Mouse (Mus musculus) c-Kit-positive CD71-negative TER-119-negative erythroid progenitor cells, embryonic 14.5 days (primary cell): Measurements from ENCODE around the gene Lonrf3.

ENCODE experiments used
- DNase-seq: peaks from one replicate; pipeline ENCODE4 v3.0.0-alpha.2; 2013; ENCODE audit warnings: low read depth

The Lonrf3 gene

DNA sequence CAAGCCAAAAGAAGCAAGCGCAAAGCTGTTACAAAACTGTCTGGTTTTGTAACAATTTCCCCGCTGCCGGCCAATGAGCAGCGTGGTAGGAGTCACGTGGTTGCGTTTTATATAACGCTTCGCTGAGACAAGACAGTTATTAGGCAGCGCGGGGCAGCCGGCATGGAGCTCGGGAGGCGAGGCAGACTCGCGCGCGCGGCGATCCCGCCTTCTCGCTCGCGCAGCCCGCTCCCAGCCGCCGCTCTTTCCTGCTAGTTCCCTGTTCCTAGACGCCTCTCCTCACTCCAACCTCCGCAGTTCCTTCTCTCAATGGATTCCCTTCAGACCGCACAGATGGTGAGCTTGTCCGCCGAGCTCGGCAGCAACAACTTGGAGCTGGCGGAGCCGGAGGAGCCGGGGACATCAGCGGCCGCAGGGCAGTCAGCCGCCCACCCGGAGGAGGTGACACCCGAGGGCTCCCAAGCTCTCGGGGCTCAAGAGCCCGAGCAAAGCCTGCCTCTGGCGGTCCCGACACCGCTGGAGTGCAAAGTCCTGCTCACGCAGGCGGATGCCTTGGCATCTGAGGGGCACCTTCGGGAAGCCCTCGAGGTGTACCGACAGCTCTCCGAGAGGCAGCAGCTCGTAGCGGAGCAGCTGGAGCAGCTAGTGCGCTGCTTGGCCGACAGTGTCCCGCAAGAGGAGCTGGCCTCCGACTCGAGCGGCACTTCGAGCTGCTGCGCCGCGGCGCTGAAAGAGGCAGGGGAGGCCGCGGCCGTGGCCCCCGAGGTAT, at the start of gene Lonrf3:
TSS of gene Lonrf3 (plus strand) at position 83 of the 769 bp plus-strand sequence.
- peak; percentile 28 for DNase-seq

DNA sequence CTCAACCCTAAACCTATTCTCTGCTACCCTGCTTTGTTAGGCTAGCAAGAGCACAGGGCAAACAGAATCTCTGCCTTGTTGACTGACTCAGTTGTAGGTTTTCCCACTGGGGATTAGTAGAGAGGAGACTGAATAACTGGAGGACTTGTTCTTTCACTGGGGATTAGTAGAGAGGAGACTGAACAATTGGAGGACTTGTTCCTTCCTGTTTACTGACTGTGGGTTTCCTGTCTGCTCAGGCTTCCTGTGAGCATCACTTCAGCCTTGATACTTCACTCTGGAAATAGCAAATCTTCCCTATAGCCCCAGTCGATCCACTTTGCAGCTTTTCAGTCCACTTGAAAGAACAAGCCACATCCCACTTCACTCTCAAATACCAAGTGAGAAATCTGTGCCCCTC, 49.4 kb upstream of the Lonrf3 start:
- no peak for DNase-seq

DNA sequence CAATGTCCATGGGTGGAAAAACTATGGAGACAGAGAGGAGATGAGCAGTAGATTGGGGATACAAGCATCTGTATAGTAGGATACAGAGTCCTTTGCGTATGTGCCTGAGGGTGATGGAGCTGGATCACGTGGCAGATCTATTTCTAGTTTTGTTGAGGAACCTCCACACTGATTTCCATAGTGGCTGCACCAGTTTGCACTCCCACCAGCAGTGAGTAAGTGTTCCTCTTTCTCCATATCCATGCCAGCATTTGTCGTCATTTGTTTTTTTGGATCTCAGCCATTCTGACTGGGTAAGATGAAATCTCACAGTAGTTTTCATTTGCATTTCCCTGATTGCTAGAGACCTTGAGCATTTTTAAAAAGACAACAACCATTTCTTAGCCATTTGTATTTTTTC, 16.7 kb upstream of the Lonrf3 start:
- DNase-seq: no peak

DNA sequence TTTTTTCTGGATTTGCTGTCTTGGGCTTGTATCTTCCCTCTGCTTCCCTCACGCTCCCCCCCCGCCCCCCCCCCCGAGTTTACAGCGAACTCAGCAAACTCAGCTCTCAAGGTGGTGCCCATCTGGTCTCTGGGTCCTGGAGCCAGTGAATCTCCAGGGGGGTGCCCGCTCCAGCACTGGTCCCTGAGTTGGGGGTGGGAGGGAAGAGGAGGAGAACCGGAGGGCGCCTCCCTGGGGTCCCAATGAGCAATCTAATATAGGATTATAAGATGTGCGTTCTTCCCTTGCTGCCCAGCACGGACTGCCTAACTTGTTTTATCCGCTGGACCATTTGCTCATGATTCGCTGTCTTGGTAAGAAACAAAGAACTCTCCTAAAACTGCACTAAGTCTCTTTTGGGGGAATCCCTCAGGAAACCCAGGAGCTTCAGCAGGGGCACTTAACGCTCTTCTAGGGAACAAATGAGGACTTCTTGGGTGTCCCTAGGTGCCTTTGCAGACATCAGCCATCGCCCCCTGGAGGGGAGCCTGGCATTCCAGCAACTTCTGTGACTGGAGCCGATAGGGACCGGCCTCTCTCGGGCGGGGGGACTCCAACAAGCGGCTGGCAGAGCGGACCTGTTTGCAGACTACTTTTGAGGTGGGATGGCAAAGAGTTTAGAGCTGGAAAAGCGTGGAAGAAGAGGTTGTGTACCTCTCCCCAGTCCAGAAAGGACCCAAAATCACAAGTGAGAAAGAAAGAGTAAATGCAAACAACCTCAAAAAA, 480 bp upstream of the Lonrf3 start:
- DNase-seq: no peak

DNA sequence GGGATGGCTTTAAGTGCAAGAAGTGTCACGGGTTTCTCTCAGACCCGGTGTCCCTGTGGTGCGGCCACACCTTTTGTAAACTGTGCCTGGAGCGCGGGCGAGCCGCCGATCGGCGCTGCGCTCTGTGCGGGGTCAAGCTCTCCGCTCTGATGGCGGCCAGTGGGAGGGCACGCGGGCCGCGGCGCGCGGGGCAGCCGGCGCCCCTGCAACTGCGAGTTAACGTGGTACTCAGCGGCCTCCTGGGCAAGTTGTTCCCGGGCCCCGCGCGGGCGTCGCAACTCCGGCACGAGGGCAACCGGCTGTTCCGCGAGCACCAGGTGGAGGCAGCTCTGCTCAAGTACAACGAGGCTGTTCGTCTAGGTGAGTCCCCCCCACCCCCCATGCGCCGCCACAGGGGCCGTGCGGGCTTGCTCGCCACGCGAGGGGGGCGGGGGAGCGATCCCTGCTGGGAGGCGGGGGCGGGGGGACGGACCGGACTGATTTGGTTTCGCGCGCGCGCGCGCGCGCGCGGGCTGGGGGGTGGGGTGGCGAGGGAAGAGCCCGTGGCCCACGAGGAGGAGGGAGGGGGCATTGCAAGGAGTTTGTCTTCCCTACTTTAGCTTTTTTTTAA, 992 bp downstream of the Lonrf3 start:
- DNase-seq: no peak

DNA sequence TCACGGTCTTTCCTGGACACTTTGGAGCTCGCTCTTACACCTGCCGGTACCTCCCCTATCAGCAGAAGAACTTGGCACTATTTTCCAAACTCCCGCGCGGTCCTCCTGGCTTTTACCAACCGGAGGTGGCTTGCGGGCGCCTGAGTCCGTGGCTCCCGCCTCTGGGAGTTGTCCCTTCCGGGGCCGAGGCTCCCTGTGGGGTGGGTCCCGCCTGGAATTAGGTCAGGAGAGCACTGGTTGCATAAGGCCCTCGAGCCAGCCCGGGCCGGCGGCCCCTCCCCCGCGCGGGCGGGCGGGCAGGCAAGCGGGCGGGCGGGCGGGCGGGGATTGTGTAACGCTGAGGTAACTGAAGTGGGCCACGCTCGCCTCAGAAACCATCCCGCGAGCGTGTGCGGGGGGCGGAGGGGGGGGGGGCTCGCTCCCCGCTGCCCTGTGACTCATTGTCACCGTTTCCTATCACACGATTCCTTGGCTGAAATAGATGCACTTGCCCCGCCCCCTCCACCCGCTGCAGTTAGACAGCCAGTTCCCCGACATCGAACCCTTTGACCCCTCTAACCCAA, 1.8 kb downstream of the Lonrf3 start:
- DNase-seq: no peak

DNA sequence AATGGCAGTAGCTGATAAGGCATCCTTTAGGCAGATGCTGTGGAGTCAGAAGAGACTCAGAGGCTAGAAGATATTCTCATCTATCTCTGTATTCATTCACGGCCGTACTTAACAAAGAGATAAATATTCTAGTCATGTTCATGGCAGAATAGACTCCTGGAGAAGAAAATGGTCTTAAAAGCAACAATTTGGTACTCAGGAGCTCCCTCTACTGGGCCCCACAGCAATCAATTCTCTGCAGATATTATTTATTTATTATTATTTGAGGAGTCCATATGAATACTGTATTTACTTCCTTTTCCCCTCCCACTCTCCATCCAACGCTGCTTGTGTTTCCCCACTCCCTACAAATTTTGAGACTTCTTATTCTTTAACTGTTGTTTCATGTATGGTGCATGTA, 24.3 kb downstream of the Lonrf3 start:
- no peak for DNase-seq

DNA sequence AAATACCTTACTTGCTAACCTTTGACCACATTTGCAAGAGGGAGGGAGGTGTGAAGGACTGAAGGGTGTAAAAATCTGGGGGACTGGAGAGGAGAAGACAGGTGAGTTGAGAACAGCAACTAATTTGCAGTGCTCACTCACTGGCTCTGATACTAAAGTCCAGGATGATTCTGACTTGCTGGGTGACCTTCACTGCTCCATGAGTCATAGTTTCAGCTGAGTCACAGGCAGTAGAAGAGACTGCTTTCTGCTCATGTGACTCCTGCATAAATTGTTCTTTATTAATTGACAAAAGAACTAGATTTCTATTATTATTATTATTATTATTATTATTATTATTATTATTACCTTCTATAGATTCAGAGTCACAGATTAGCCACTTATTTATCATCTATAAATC, 57.2 kb downstream of the Lonrf3 start:
- DNase-seq: no peak

DNA sequence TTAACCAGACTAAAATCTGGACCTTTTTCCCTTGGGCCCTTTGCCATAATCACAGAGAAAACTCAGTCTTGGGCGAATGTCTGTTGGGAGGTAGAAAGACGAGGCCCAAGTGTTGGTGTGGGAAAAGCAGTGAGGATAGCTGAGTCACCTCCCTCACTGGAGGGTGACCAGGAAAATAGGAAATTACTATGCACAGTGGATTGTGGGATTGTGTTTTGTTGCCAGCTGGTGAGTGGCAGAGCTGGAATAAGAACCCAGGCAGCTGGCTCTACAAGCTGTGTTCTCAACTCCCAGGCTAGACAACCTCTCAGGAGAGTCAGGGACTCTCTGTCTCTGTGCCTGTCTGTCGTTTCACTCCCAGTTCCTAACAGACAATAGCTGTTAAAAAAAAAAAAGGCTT, 61.8 kb downstream of the Lonrf3 start:
- no peak for DNase-seq

DNA sequence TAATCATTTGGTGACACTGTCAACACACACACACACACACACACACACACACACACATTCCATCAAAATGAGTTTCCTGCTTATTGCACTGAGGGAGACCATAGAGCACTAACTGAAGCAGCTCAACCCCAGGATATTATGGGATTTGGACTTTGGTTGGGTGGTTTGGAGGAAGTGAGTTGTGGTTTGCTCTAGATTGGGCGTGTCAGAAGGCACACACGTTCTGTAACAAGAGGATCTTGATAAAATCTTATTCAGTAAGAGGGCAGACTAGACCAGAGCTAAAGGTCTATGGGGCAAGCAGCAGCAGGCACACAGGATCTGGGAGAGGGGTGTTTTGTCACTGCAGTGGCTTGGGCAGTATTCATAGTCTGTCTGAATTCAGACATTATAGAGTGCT, 62.4 kb downstream of the Lonrf3 start:
- DNase-seq: no peak

DNA sequence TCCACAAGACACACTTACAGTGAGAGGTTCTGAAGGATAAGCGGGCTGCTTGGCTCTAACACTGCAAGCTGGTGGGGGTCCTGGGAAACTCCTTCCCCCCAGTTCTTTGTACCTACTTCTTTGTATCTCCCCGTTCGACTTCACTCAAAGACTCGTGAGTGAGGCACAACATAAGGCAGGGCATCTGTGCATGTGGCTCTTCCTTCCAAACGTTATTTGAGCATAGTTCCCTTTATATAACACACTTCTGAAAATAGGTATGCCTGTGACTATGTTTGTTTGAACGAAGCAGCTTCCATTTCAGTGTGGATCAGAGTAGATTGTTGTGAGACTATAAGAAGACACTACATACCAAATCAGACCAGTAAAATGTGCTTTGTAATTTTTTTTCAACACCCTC, 64.5 kb downstream of the Lonrf3 start:
- no peak for DNase-seq

DNA sequence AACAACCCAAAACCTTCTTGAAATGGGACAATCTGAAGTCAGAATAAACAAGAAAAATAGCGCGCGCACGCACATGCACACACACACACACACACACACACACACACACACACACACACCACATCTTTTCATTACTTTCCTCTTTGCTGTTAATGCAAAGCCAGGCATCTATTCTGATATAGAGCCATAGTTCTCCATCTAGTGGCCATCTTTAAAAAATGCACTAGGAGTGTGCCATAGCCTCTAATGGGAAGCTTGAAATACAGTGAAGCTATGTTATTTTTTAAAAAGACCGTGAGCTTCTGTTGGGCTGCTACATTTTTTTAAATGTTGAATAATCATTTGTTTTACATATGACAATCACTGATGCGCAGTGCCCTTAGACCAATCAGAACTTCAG, 65.1 kb downstream of the Lonrf3 start:
- DNase-seq: peak; percentile 1

DNA sequence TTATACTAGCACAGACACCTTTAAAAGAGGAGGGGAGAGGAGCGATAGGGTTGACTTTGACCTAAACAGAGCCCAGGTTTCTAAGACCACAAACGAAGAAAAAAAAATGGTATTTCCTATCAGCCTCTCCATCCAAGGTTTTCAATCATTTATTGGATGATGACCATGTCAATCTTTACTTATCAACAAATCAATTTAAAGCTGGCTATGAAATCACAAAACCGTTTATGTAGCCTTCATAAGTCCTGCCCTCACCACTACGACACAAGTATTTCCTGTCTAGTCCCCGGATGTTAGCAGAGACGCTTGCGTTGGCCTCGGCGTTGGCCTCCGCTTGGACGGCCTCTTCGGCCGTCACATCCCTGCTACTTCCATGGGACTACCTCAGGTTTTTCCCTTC, 72.8 kb downstream of the Lonrf3 start, which contains the start of gene Gm6268:
TSS of gene Gm6268 (plus strand) at position 301 of the 400 bp plus-strand sequence.
- DNase-seq: no peak

DNA sequence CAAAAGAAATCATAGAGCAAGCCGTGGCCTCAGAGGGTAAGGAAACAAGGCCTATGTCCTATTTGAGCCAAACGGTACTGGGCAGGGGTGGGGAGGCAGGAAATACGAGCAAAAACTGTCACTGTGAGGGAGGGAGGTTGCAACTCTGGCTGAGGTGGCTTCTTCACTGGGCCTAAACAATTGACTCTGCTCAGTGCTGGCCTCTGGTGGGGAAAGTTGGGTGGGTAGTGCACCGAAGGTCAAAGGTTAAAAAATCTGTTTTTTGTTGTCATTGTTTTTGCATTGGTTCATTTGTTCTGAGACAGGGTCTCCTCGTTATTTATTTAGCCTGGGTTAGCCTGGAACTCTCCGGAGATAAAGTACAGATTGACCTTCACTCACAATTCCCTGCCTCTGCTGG, 74.2 kb downstream of the Lonrf3 start:
- peak; percentile 6 for DNase-seq
